Mouse (Mus musculus): ENCODE data around the gene Crhr2. TPM values are rescaled to one million over a fixed set of nuclear protein-coding genes. Genes with fewer than 3 reads are reported as not detected.

The Crhr2 gene
- polyA plus RNA-seq, 1 experiment from 2014 or later, result 1.0 TPM

DNA sequence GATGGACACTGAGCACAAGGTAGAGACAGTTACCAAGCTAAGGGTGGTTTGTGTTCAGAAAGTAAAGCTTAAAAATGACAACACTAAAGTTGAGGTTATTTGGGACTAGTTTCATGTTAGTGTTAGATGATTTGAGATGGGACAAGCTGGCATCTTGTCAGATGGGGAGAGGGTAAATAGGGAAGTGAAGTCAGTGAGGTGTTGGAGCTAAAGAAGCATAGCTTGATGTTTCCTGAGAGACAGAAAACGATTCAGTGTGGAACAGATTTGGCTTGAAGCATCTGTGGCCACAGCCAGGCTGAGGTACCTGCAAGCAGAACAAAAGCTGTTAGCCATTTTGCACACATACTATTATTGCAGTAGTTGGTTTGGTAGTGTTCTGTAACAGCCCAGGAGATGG, 87.5 kb downstream of the Crhr2 start:
- no peaks in the 10 kb centered on the region for H3K9me3 ChIP-seq (ENCODE audit: control insufficient read depth, low read length)
- no peak overlapping the region for H3K27ac ChIP-seq (ENCODE audit: low read depth, low read length)
- no peaks in the 10 kb centered on the region for H3K27me3 ChIP-seq (replicated peaks; ENCODE audit: control insufficient read depth, insufficient read depth, low read length)
- DNase-seq (ENCODE audit: low spot score) (no peak), ATAC-seq (replicated peaks; ENCODE audit: low FRiP score) (no peak)
- H3K4me3 ChIP-seq (ENCODE audit: low read depth, low read length), result no peak overlapping the region
- H3K36me3 ChIP-seq (ENCODE audit: control insufficient read depth, insufficient read depth, low read length), result peaks cover 18% of the 10 kb centered on the region
- H3K9ac ChIP-seq (ENCODE audit: low read depth, low read length), result no peak overlapping the region
- no peak overlapping the region for H3K4me2 ChIP-seq
- H3K4me1 ChIP-seq (replicated peaks; ENCODE audit: control insufficient read depth, insufficient read depth, low read length), result peaks cover 6% of the 10 kb centered on the region; the same call in 1 of the 2 replicates
- WGBS, result 66% methylated on average over 1 of the region's 1 CpGs

DNA sequence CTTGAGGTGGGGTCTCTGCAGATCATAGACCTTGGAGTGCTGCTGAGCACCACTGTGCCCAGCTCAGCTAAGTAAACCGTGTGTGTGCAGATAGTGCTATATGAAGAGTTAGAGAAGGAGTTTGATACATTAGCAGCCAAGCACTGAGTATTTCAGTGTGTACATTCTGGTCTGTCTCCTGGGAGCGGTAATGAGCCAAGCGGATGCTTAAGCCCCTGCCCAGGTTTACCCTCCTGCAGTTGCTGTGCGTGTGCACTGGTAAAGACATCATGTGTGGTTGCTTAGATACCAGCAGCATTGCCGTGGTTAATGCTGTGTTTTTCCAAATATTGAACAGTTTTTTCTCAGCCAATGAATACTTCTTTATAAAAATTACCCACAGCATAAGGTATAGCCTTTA, 88.3 kb downstream of the Crhr2 start:
- Histone ChIP-seq H3K4me3 (ENCODE audit: low read depth, low read length) (no peak overlapping the region), H3K36me3 (ENCODE audit: control insufficient read depth, insufficient read depth, low read length) (peaks cover 11% of the 10 kb centered on the region), H3K4me1 (replicated peaks; ENCODE audit: control insufficient read depth, insufficient read depth, low read length) (peaks cover 11% of the 10 kb centered on the region; the same call in 1 of the 2 replicates), H3K27me3 (replicated peaks; ENCODE audit: control insufficient read depth, insufficient read depth, low read length) (no peaks in the 10 kb centered on the region), H3K9ac (ENCODE audit: low read depth, low read length) (no peak overlapping the region), H3K4me2 (no peak overlapping the region), H3K27ac (ENCODE audit: low read depth, low read length) (no peak overlapping the region), H3K9me3 (ENCODE audit: control insufficient read depth, low read length) (no peaks in the 10 kb centered on the region)
- ATAC-seq (replicated peaks; ENCODE audit: low FRiP score), result no peak
- 90% methylated on average over 5 of the region's 5 CpGs for WGBS
- no peak for DNase-seq (ENCODE audit: low spot score)

DNA sequence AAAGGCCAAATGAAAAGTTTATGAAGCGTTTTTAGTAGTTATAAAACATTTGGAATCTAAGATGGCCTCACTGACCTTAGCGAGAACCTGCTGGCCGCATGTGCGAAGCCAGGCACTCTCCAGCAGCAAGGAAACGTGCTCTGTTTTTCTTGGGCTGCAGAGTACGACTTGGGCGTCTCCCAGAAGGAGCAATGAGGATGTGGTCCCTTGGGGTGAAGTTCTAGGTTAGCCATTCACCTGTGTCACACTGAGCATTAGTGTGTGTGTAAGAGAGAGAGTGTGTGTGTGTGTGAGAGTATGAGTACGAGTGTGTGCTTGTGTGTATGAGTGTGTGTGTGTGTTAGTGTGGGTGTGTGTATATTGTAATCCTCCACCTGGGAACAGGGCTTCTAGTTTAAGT, 89.6 kb downstream of the Crhr2 start:
- no peaks in the 10 kb centered on the region for H3K27me3 ChIP-seq (replicated peaks; ENCODE audit: control insufficient read depth, insufficient read depth, low read length)
- no peaks in the 10 kb centered on the region for H3K9me3 ChIP-seq (ENCODE audit: control insufficient read depth, low read length)
- WGBS, result 87% methylated on average over 8 of the region's 8 CpGs
- H3K4me1 ChIP-seq (replicated peaks; ENCODE audit: control insufficient read depth, insufficient read depth, low read length), result peaks cover 15% of the 10 kb centered on the region; the same call in 1 of the 2 replicates
- H3K27ac ChIP-seq (ENCODE audit: low read depth, low read length), result no peak overlapping the region
- DNase-seq (ENCODE audit: low spot score), result no peak
- peaks cover 10% of the 10 kb centered on the region for H3K36me3 ChIP-seq (ENCODE audit: control insufficient read depth, insufficient read depth, low read length)
- no peak overlapping the region for H3K4me2 ChIP-seq
- H3K9ac ChIP-seq (ENCODE audit: low read depth, low read length), result no peak overlapping the region
- ATAC-seq (replicated peaks; ENCODE audit: low FRiP score), result no peak
- no peak overlapping the region for H3K4me3 ChIP-seq (ENCODE audit: low read depth, low read length)

Other genes starting within 250 kb of the Crhr2 start
- gene Nod1, start 160.4 kb downstream of the Crhr2 start, polyA plus RNA-seq (2014; fragmentation: Nextera tagmentation; extraction: Ambion mirVana), result 2.1 and 2.9 TPM in 2 replicates
- gene Ggct, start 140.1 kb downstream of the Crhr2 start, polyA plus RNA-seq (2014; fragmentation: Nextera tagmentation; extraction: Ambion mirVana), result 11.8 TPM in 2 replicates
- gene Gars, start 95.0 kb downstream of the Crhr2 start, polyA plus RNA-seq (2014; fragmentation: Nextera tagmentation; extraction: Ambion mirVana), result 253 and 284 TPM in 2 replicates
- gene Inmt, start 42.0 kb upstream of the Crhr2 start, polyA plus RNA-seq (2014; fragmentation: Nextera tagmentation; extraction: Ambion mirVana), result 0.58 and 1.0 TPM in 2 replicates
- gene Mindy4, start 70.4 kb upstream of the Crhr2 start, polyA plus RNA-seq (2014; fragmentation: Nextera tagmentation; extraction: Ambion mirVana), result 5.6 and 6.9 TPM in 2 replicates
- 6.1 and 8.0 TPM in 2 replicates for gene Aqp1, start 203.4 kb upstream of the Crhr2 start, polyA plus RNA-seq (2014; fragmentation: Nextera tagmentation; extraction: Ambion mirVana)
- gene Ghrhr, start 243.3 kb upstream of the Crhr2 start, polyA plus RNA-seq (2014; fragmentation: Nextera tagmentation; extraction: Ambion mirVana), result not detected in 2 replicates